Mouse (Mus musculus) ES-Bruce4 (cell line): Measurements from ENCODE around the gene Efemp2. TPM values are rescaled to one million over a fixed set of nuclear protein-coding genes. Genes with fewer than 3 reads are reported as not detected.

Experiments
- H3K27ac ChIP-seq: 2 replicates; pipeline ENCODE4 v1.5.1; 2012; ENCODE audit warnings: low read length, inconsistent platforms; ENCODE audit not compliant: insufficient read depth
- H3K27me3 ChIP-seq: 2 replicates; pipeline ENCODE4 v1.6.1; 2012; ENCODE audit warnings: mild to moderate bottlenecking, low read length, inconsistent platforms; ENCODE audit not compliant: control insufficient read depth, poor library complexity, insufficient read depth, severe bottlenecking
- H3K36me3 ChIP-seq: 2 replicates; pipeline ENCODE4 v1.6.1; 2012; ENCODE audit warnings: inconsistent platforms, mild to moderate bottlenecking, low read length, moderate library complexity; ENCODE audit not compliant: control insufficient read depth, poor library complexity, insufficient read depth, severe bottlenecking
- H3K4me1 ChIP-seq: one replicate; pipeline ENCODE4 v1.8.1; 2011; ENCODE audit warnings: low read length; ENCODE audit not compliant: control insufficient read depth, insufficient read depth
- H3K4me3 ChIP-seq: 2 replicates; pipeline ENCODE4 v1.5.1; 2011; ENCODE audit warnings: low read depth, mild to moderate bottlenecking, low read length
- H3K9ac ChIP-seq: 2 replicates; pipeline ENCODE4 v1.6.1; 2012; ENCODE audit warnings: low read depth, mild to moderate bottlenecking, inconsistent platforms; ENCODE audit not compliant: poor library complexity, severe bottlenecking
- H3K9me3 ChIP-seq: replicated peaks from 2 replicates; pipeline ENCODE4 v1.6.1; 2012; ENCODE audit warnings: mild to moderate bottlenecking, low read length, inconsistent platforms; ENCODE audit not compliant: control insufficient read depth, poor library complexity, insufficient read depth, severe bottlenecking
- CTCF ChIP-seq: IDR thresholded peaks from one replicate; pipeline ENCODE4 v1.8.1; 2011; ENCODE audit warnings: low read depth, low read length
- EP300 ChIP-seq: IDR thresholded peaks from 2 replicates; pipeline ENCODE4 v1.6.1; 2011; ENCODE audit warnings: low read depth, low read length; ENCODE audit not compliant: insufficient read depth
- POLR2A ChIP-seq: IDR thresholded peaks from one replicate; pipeline ENCODE4 v1.8.1; 2011; ENCODE audit warnings: low read length; ENCODE audit not compliant: insufficient read depth
- polyA plus RNA-seq: library from polyadenylated mRNA; stranded (reverse); fragments of >200 nt; gene quantifications from 2 replicates; pipeline ENCODE4 v1.2.4, GENCODE M21; 2011; ENCODE audit warnings: low read depth; ENCODE audit not compliant: missing spikeins, insufficient read depth, insufficient read length

The Efemp2 gene
- polyA plus RNA-seq, 1 experiment: 21.5 TPM

GRCm38 (mm10) chr19:5525204-5525603, 51.5 kb downstream of the Efemp2 start:
- no peak overlapping the region for H3K4me3 ChIP-seq
- no peak overlapping the region for H3K9ac ChIP-seq
- TF ChIP-seq EP300 (no peak), CTCF (no peak)
- H3K27ac ChIP-seq: no peak overlapping the region
- H3K27me3 ChIP-seq: no peaks in the 10 kb centered on the region
- H3K36me3 ChIP-seq: no peaks in the 10 kb centered on the region
- H3K4me1 ChIP-seq: peaks cover 2% of the 10 kb centered on the region
- H3K9me3 ChIP-seq: no peaks in the 10 kb centered on the region

DNA sequence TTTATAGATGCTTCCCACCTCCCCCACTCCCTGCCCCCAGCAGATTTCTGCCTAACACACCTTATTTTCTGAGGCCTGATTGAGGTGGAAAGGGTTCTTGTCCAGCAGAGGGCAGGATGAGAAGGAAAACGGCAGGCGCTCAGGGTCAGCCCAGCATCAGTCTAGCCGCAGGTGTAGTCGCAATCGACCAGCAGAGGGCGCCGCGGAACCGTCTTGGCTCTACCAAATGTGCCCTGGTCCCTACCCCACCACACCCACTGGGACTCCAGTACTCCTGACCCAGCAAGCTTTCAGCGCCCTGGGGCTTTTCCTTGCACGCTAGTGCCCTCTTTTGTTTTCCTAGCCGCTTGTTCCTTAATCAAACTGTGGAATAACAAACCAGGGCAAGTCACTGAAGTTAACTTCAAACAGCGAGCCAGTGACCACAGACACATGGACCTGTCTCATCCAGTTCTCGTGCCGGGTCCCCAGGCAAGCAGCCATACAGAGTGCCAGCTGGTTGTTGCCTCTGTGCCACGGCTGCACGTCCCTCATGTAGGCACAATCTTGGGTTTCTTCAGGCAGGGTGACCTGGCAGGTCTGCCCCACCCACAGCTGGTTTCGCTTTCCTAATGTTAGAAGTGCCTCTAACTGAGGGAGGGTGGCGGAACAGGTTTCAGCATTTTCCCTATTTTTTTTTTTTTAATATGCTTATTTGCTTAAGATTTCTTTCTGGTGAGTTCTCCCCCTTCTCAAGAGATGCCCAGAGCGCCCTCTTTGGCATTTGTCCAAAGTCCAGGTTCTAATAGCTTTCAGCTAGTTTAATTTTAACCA, 55.8 kb downstream of the Efemp2 start:
- Histone ChIP-seq H3K9me3 (no peaks in the 10 kb centered on the region), H3K36me3 (no peaks in the 10 kb centered on the region), H3K9ac (no peak overlapping the region), H3K4me3 (no peak overlapping the region), H3K27ac (no peak overlapping the region), H3K27me3 (no peaks in the 10 kb centered on the region), H3K4me1 (peaks cover 2% of the 10 kb centered on the region)
- peak; percentile 83 for TF ChIP-seq EP300
- no peak for TF ChIP-seq POLR2A
- TF ChIP-seq CTCF: peak; percentile 99

DNA sequence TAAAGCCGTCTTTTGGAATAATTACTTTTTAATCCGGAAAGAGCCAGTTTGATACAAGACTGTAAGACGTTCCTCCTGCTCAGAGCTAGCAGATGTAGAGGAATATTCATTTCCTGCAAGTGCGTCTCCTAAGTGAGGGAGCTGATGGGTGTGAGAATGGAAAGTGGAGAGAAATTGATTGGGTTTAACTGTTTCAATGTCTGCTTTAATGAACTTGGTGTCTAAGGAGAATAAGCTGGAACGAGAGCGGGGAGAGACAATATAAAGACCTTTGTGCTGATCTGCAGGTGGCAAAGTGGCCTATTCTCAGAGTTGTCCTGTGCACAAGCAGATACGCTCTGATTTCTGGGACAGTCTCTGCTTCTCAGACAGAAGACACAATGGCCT, 56.4 kb downstream of the Efemp2 start:
- H3K27ac ChIP-seq: no peak overlapping the region
- H3K9me3 ChIP-seq: no peaks in the 10 kb centered on the region
- H3K27me3 ChIP-seq: no peaks in the 10 kb centered on the region
- no peak overlapping the region for H3K9ac ChIP-seq
- H3K36me3 ChIP-seq: no peaks in the 10 kb centered on the region
- H3K4me1 ChIP-seq: peaks cover 2% of the 10 kb centered on the region
- TF ChIP-seq EP300 (no peak), POLR2A (no peak)
- H3K4me3 ChIP-seq: no peak overlapping the region

Other genes with a start within 250 kb of the Efemp2 start
- gene Pacs1, start 200.8 kb upstream of the Efemp2 start, polyA plus RNA-seq: 18.3 and 22.0 TPM in 2 replicates
- gene Sf3b2, start 178.5 kb upstream of the Efemp2 start, polyA plus RNA-seq: 179 and 185 TPM in 2 replicates
- gene Gal3st3, start 175.6 kb upstream of the Efemp2 start, polyA plus RNA-seq: 2.5 and 2.9 TPM in 2 replicates
- not detected in 2 replicates for gene Catsper1, start 138.2 kb upstream of the Efemp2 start, polyA plus RNA-seq
- 0.62 and 1.6 TPM in 2 replicates for gene Cst6, start 124.4 kb upstream of the Efemp2 start, polyA plus RNA-seq
- 33.1 and 36.6 TPM in 2 replicates for gene Eif1ad, start 107.2 kb upstream of the Efemp2 start, polyA plus RNA-seq
- gene Banf1, start 106.8 kb upstream of the Efemp2 start, polyA plus RNA-seq: 370 and 395 TPM in 2 replicates
- gene Sart1, start 85.3 kb upstream of the Efemp2 start, polyA plus RNA-seq: 49.1 and 67.8 TPM in 2 replicates
- gene Tsga10ip, start 71.4 kb upstream of the Efemp2 start, polyA plus RNA-seq: 0.49 TPM in 1 of 2 replicates, not detected in the other
- gene Drap1, start 49.0 kb upstream of the Efemp2 start, polyA plus RNA-seq: 138 and 154 TPM in 2 replicates
- gene AI837181, start 48.8 kb upstream of the Efemp2 start, polyA plus RNA-seq: 17.5 and 21.9 TPM in 2 replicates
- 1.3 and 2.3 TPM in 2 replicates for gene Fosl1, start 26.4 kb upstream of the Efemp2 start, polyA plus RNA-seq
- gene Ccdc85b, start 16.1 kb upstream of the Efemp2 start, polyA plus RNA-seq: 3.3 and 4.2 TPM in 2 replicates
- gene Fibp, start 13.3 kb upstream of the Efemp2 start, polyA plus RNA-seq: 37.7 and 47.6 TPM in 2 replicates
- gene Ctsw, start 5.4 kb upstream of the Efemp2 start, polyA plus RNA-seq: 1.2 and 1.6 TPM in 2 replicates
- gene Mus81, start 14.4 kb downstream of the Efemp2 start, polyA plus RNA-seq: 14.4 and 19.6 TPM in 2 replicates
- gene Cfl1, start 16.5 kb downstream of the Efemp2 start, polyA plus RNA-seq: 878 and 879 TPM in 2 replicates
- gene 1700020D05Rik, start 29.8 kb downstream of the Efemp2 start, polyA plus RNA-seq: 0.99 and 1.5 TPM in 2 replicates
- gene Snx32, start 36.6 kb downstream of the Efemp2 start, polyA plus RNA-seq: 6.4 and 7.7 TPM in 2 replicates
- 0.46 and 0.52 TPM in 2 replicates for gene Ovol1, start 86.7 kb downstream of the Efemp2 start, polyA plus RNA-seq
- 1.9 TPM in 2 replicates for gene Ap5b1, start 94.1 kb downstream of the Efemp2 start, polyA plus RNA-seq
- gene Rnaseh2c, start 127.9 kb downstream of the Efemp2 start, polyA plus RNA-seq: 47.2 and 56.5 TPM in 2 replicates
- gene Kat5, start 136.3 kb downstream of the Efemp2 start, polyA plus RNA-seq: 50.9 and 65.5 TPM in 2 replicates
- gene Rela, start 163.5 kb downstream of the Efemp2 start, polyA plus RNA-seq: 28.5 and 32.9 TPM in 2 replicates
- 13.7 and 19.1 TPM in 2 replicates for gene Sipa1, start 189.8 kb downstream of the Efemp2 start, polyA plus RNA-seq
- gene Map3k11, start 214.8 kb downstream of the Efemp2 start, polyA plus RNA-seq: 25.8 and 27.8 TPM in 2 replicates
- 39.7 and 43.7 TPM in 2 replicates for gene Pcnx3, start 215.0 kb downstream of the Efemp2 start, polyA plus RNA-seq
- not detected in 2 replicates for gene Kcnk7, start 230.4 kb downstream of the Efemp2 start, polyA plus RNA-seq